Mouse (Mus musculus): ENCODE results near the gene Sbno2.

DNA sequence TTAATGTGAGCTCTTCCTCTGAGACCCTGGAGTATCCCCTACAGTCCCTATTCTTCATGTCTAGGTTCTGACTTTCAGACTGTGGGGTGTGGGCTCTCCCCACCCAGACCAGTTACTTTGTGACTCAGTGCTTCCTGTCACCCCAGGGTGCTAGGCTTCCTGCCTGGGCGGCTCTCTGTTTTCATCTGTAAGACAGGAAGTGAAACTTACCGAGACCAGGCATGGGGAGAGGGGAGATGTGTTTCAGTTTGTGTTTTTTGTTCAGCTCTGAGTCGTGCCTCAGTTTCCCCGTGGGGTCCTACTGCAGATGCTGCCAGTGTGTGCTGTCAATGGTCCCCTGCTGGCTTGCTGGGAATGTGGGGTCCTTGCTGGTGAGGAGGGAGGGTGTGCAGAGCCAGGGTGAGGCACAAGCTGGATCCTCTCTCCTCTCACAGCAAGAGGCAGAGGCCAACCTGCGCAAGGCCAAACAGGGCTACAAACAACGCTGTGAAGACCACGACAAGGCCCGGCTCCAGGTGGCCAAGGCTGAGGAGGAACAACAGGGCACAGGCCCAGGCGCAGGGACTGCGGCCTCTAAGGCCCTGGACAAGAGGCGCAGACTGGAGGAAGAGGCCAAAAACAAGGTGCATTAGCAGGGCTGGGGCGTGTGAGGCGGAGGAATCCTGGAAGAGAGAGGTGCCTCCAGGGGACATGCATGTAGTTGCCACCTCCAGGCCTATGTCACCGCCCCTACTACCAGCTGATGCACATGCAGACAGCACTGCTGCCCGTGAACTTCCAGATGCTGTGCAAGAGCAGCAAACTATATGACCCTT, 80.9 kb downstream of the Sbno2 start:
- no peak for TF ChIP-seq CTCF (IDR thresholded peaks at IDR 0.05; ENCODE audit: low read depth, low read length)
- no peak for TF ChIP-seq POLR2A (IDR thresholded peaks at IDR 0.05; ENCODE audit: insufficient read depth, low read length)
